Comparison of ENCODE assay signal across 7 mouse cellular contexts in the genomic region with DNA sequence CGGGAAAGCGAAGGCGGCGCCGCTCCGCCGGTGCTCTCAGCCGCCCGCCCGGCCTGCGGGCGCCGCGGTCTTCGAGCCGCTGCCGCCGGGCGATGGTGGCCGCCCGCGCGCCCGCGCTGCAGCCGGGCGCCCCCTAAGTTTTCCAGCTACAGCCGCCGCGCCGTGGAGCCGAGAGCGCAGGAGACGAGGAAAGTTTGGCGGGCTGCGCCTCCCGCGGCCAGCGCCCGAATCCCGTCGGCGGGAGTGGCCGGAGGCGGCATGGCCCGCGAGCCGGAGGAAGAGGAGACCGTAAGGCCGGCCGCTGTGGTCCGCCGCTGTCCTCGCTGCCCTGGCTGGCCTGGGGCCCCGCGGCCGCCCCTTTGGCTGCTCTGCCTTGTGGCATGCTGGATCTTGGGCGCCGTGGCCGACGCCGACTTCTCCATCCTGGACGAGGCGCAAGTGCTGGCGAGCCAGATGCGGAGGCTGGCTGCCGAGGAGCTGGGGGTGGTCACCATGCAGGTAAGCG. TPM values are rescaled to one million over a fixed set of nuclear protein-coding genes. Genes with fewer than 3 reads are reported as not detected.
DNase-seq lines count a peak whose midpoint lies in the region; ATAC-seq and TF ChIP-seq lines count a peak whose summit lies in the region.

No protein-coding gene starts in this region.

- no peaks in the 10 kb centered on the region for H3K9me3 ChIP-seq in ES-Bruce4 (replicated peaks; ENCODE audit: control insufficient read depth, insufficient read depth, low read length, poor library complexity, severe bottlenecking)
- no peaks in the 10 kb centered on the region for H3K9me3 ChIP-seq in hindbrain, embryonic 14.5 days (ENCODE audit: control insufficient read depth, low read length)
- no peaks in the 10 kb centered on the region; the same call in 1 of the 2 replicates for H3K9me3 ChIP-seq in midbrain, embryonic 10.5 days (replicated peaks)

- TF ChIP-seq CTCF in ES-Bruce4 (IDR thresholded peaks at IDR 0.05; ENCODE audit: low read depth, low read length) = no peak

- no peak overlapping the region for H3K27ac ChIP-seq in ES-Bruce4 (ENCODE audit: insufficient read depth, low read length)
- H3K27ac ChIP-seq in hindbrain, embryonic 14.5 days = peak overlapping the region; percentile 88
- H3K27ac ChIP-seq in midbrain, embryonic 10.5 days (replicated peaks) = peak overlapping the region; percentile 99

- intact Hi-C loops in left cerebral cortex, postnatal 4 days (cut with DNase I) = loop anchor here (5.0 kb wide), 2 partner anchors 210 to 370 kb away; no protein-coding TSS in a partner anchor

- no peaks in the 10 kb centered on the region for H3K4me1 ChIP-seq in ES-Bruce4 (ENCODE audit: control insufficient read depth, insufficient read depth, low read length)
- H3K4me1 ChIP-seq in hindbrain, embryonic 14.5 days (replicated peaks; ENCODE audit: control insufficient read depth, insufficient read depth, low read length) = peaks cover 30% of the 10 kb centered on the region
- H3K4me1 ChIP-seq in midbrain, embryonic 10.5 days = peaks cover 48% of the 10 kb centered on the region

- peak; percentile 65 for DNase-seq in adrenal gland, postnatal 10 days
- DNase-seq in frontal cortex, postnatal 10 days (ENCODE audit: low spot score in 2 of 2) = peak; percentile 6 to 54
- DNase-seq in hindbrain, embryonic 14.5 days (ENCODE audit: low spot score) = no peak
- DNase-seq in left cerebral cortex, postnatal 4 days = peak; percentile 52
- DNase-seq in midbrain, embryonic 10.5 days (ENCODE audit: low spot score) = no peak
- DNase-seq in testis, postnatal 14 days (ENCODE audit: low spot score) = peak; percentile 15

- H3K4me3 ChIP-seq in ES-Bruce4 (ENCODE audit: low read depth, low read length) = peak overlapping the region; percentile 66
- peak overlapping the region; percentile 91 for H3K4me3 ChIP-seq in hindbrain, embryonic 14.5 days (replicated peaks; ENCODE audit: low read length)
- H3K4me3 ChIP-seq in midbrain, embryonic 10.5 days = peak overlapping the region; percentile 79

- peak; percentile 32 for ATAC-seq in hindbrain, embryonic 14.5 days (ENCODE audit: low FRiP score)

- H3K4me2 ChIP-seq in hindbrain, embryonic 14.5 days (replicated peaks) = peak overlapping the region; percentile 70

- TF ChIP-seq EP300 in ES-Bruce4 (IDR thresholded peaks at IDR 0.05; ENCODE audit: insufficient read depth, low read depth, low read length) = no peak

- WGBS in hindbrain, embryonic 14.5 days = under 1% methylated on average over 56 of the region's 68 CpGs
- under 1% methylated on average over 68 of the region's 68 CpGs for WGBS in midbrain, embryonic 10.5 days

- H3K36me3 ChIP-seq in ES-Bruce4 (ENCODE audit: control insufficient read depth, insufficient read depth, low read length, poor library complexity, severe bottlenecking) = no peaks in the 10 kb centered on the region
- H3K36me3 ChIP-seq in hindbrain, embryonic 14.5 days (replicated peaks; ENCODE audit: control insufficient read depth, insufficient read depth) = no peaks in the 10 kb centered on the region
- no peaks in the 10 kb centered on the region for H3K36me3 ChIP-seq in midbrain, embryonic 10.5 days

- TF ChIP-seq POLR2A in ES-Bruce4 (IDR thresholded peaks at IDR 0.05; ENCODE audit: insufficient read depth, low read length) = no peak

- H3K27me3 ChIP-seq in ES-Bruce4 (ENCODE audit: control insufficient read depth, insufficient read depth, low read length, poor library complexity, severe bottlenecking) = peaks cover 6% of the 10 kb centered on the region
- H3K27me3 ChIP-seq in hindbrain, embryonic 14.5 days (ENCODE audit: control insufficient read depth, insufficient read depth, low read length) = no peaks in the 10 kb centered on the region
- no peaks in the 10 kb centered on the region for H3K27me3 ChIP-seq in midbrain, embryonic 10.5 days (ENCODE audit: low read depth, poor library complexity, severe bottlenecking)

- peak overlapping the region; percentile 75 for H3K9ac ChIP-seq in ES-Bruce4 (ENCODE audit: low read depth, poor library complexity, severe bottlenecking)
- H3K9ac ChIP-seq in hindbrain, embryonic 14.5 days = peak overlapping the region; percentile 94

RNA-seq across cellular contexts. Expression of a gene that starts 0.4 kb away (rescaled TPM):
- 6.3 and 8.2 TPM in 2 replicates for polyA plus RNA-seq in ES-Bruce4 (2011; ENCODE audit: insufficient read depth, insufficient read length, low read depth, missing spikeins)
- total RNA-seq in adrenal gland, postnatal 10 days (2021) = 1 to 10 TPM; 6.8 to 8.9 TPM
- polyA plus RNA-seq in hindbrain, embryonic 14.5 days (2014; fragmentation: Nextera tagmentation; extraction: Ambion mirVana) = 21.6 and 28.5 TPM in 2 replicates
- total RNA-seq in left cerebral cortex, postnatal 4 days (2021) = 10 to 100 TPM; 23.2 to 25.9 TPM
- polyA plus RNA-seq in midbrain, embryonic 10.5 days (2016; fragmentation: Nextera tagmentation; extraction: Ambion mirVana) = 34.8 and 42.7 TPM in 2 replicates

Comparison
In these comparisons a context has a peak if more than half of its experiments do, and no peak if none do; other contexts are left out.
1. DNase-seq: peak in adrenal gland, postnatal 10 days (single experiment), frontal cortex, postnatal 10 days (2 of 2), left cerebral cortex, postnatal 4 days (single experiment) and testis, postnatal 14 days (single experiment); none in hindbrain, embryonic 14.5 days (single experiment) and midbrain, embryonic 10.5 days (single experiment).
2. Peak in every context shown above with its lines, with median percentiles within 50 percentile points of each other: H3K4me3 ChIP-seq.